Mouse (Mus musculus) hindbrain, embryonic 15.5 days (tissue): ENCODE data around the gene Slc1a2. TPM values are rescaled to one million over a fixed set of nuclear protein-coding genes. Genes with fewer than 3 reads are reported as not detected.

ENCODE experiments used
- ATAC-seq: fragments of 200-750 bp; cut with Nextera tagmentation; 2 replicates; pipeline ENCODE4 v1.8.0; 2017; ENCODE audit warnings: low read depth, moderate number of reproducible peaks, moderate TSS enrichment; ENCODE audit not compliant: low FRiP score
- H3K27ac ChIP-seq: fragments of 300-500 bp; sonication (generic); replicated peaks from 2 replicates; pipeline ENCODE4 v1.5.1; 2015; ENCODE audit warnings: mild to moderate bottlenecking, inconsistent platforms
- H3K27me3 ChIP-seq: fragments of 300-500 bp; sonication (generic); 2 replicates; pipeline ENCODE4 v1.6.1; 2015; ENCODE audit warnings: control low read depth, inconsistent platforms
- H3K36me3 ChIP-seq: fragments of 300-500 bp; sonication (generic); 2 replicates; pipeline ENCODE4 v1.6.1; 2015; ENCODE audit warnings: control low read depth, inconsistent platforms
- H3K4me1 ChIP-seq: fragments of 300-500 bp; sonication (generic); replicated peaks from 2 replicates; pipeline ENCODE4 v1.6.1; 2015; ENCODE audit warnings: control low read depth, inconsistent platforms
- H3K4me2 ChIP-seq: fragments of 300-500 bp; sonication (generic); 2 replicates; pipeline ENCODE4 v1.6.1; 2015; ENCODE audit warnings: moderate library complexity, mild to moderate bottlenecking, inconsistent platforms
- H3K4me3 ChIP-seq: fragments of 300-500 bp; sonication (generic); 2 replicates; pipeline ENCODE4 v1.5.1; 2015; ENCODE audit warnings: mild to moderate bottlenecking, inconsistent platforms
- H3K9ac ChIP-seq: fragments of 300-500 bp; sonication (generic); 2 replicates; pipeline ENCODE4 v1.6.1; 2015; ENCODE audit warnings: inconsistent platforms
- H3K9me3 ChIP-seq: fragments of 300-500 bp; sonication (generic); 2 replicates; pipeline ENCODE4 v1.6.1; 2016; ENCODE audit warnings: control low read depth, inconsistent platforms
- WGBS: fragments of 180-500 bp; shearing (Covaris S2); methylation state at CpG from one replicate; pipeline ENCODE4 v1.1.7; 2015; 5-methylcytosine and 5-hydroxymethylcytosine counted together
- polyA plus RNA-seq: library from polyadenylated mRNA; unstranded; fragments of >200 nt; fragmentation: Nextera tagmentation; extraction: Ambion mirVana; gene quantifications from 2 replicates; pipeline ENCODE4 v1.2.1, GENCODE M21; 2015

The Slc1a2 gene
- polyA plus RNA-seq, 1 experiment from 2014 or later, result 18.6 TPM

- Histone ChIP-seq H3K36me3 (peaks cover 20% of the 10 kb centered on the region), H3K27me3 (no peaks in the 10 kb centered on the region), H3K9me3 (no peaks in the 10 kb centered on the region), H3K4me2 (no peak overlapping the region), H3K27ac (no peak overlapping the region), H3K9ac (no peak overlapping the region), H3K4me1 (peaks cover 17% of the 10 kb centered on the region), H3K4me3 (no peak overlapping the region)
- no peak for ATAC-seq
- WGBS, result 87% methylated on average over 3 of the region's 3 CpGs
Observed at GRCm38 (mm10) chr2:102747758-102748157, 89.3 kb downstream of the Slc1a2 start.

DNA sequence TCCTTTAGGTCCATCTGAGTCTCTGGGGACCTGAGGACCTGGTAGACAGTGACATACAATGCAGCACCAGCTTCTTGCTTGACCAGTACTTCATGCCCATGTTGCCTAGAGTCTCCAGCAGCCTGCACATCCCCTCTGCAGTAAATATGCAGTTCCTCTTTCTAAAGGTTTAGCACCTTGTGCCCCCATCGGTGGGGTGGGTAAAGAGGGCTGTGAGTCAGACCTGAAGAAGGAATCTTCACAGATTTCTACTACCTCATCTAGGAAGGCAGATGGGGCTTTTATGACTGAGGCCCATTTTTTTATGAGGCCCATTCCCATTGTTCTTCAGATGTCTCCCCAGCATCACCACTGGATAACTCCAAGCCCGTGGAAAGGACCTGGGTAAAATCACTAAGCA lies 91.5 kb downstream of the Slc1a2 start:
- no peaks in the 10 kb centered on the region for H3K9me3 ChIP-seq
- H3K27ac ChIP-seq, result no peak overlapping the region
- no peak overlapping the region for H3K9ac ChIP-seq
- H3K36me3 ChIP-seq, result peaks cover 20% of the 10 kb centered on the region
- no peak for ATAC-seq
- H3K4me2 ChIP-seq, result no peak overlapping the region
- H3K4me3 ChIP-seq, result no peak overlapping the region
- WGBS, result 87% methylated on average over 2 of the region's 2 CpGs
- peaks cover 10% of the 10 kb centered on the region for H3K4me1 ChIP-seq
- H3K27me3 ChIP-seq, result no peaks in the 10 kb centered on the region

DNA sequence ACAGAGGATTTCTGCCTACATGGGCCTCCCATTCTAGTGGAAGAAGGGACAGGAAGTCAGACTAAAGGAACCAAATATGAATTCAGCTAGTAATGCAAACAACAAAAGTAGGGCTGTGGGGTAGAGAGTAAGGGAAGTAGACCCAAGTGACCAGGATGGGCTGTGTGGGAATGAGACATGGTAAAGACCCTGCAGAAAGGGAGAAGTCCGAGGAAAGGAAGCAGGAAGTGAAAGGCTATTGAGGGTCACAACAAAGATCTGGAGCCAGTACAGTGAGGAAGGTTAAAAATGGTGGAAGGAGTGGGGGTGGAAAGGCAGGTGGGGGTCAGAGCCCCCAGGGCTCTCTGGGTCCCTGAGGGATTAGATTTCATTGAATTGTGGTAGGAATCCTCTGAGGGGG lies 93.4 kb downstream of the Slc1a2 start:
- H3K4me1 ChIP-seq, result no peaks in the 10 kb centered on the region
- H3K4me3 ChIP-seq, result no peak overlapping the region
- no peaks in the 10 kb centered on the region for H3K27me3 ChIP-seq
- H3K36me3 ChIP-seq, result peaks cover 20% of the 10 kb centered on the region
- no peak overlapping the region for H3K4me2 ChIP-seq
- no peak for ATAC-seq
- H3K9me3 ChIP-seq, result no peaks in the 10 kb centered on the region
- 71% methylated on average over 1 of the region's 1 CpGs for WGBS
- H3K9ac ChIP-seq, result no peak overlapping the region
- H3K27ac ChIP-seq, result no peak overlapping the region

GRCm38 (mm10) chr2:102757241-102757860 lies 98.9 kb downstream of the Slc1a2 start:
- Histone ChIP-seq H3K9ac (no peak overlapping the region), H3K9me3 (no peaks in the 10 kb centered on the region), H3K4me1 (no peaks in the 10 kb centered on the region), H3K36me3 (peaks cover 6% of the 10 kb centered on the region; the same call in 1 of the 2 replicates), H3K27ac (no peak overlapping the region), H3K27me3 (no peaks in the 10 kb centered on the region), H3K4me3 (no peak overlapping the region), H3K4me2 (no peak overlapping the region)
- no peak for ATAC-seq
- WGBS, result 79% methylated on average over 5 of the region's 5 CpGs

DNA sequence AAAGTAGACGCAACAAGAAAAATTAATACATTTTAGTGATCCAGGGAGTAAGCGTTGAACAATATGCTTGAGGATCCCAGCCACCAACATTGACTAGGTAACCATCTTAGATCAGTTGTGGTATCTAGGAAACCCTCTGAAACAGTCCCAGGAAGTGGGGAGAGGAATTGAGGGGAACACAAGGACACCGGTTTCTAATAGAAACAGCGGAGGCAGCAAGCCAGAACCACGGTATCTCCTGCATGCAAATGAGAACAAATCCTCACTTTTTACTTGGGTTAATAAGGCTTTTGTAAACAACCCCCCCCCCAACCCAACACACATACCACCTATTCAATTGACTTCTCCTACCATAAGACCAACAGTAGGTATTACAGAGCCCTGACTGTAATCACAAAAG lies 101.0 kb downstream of the Slc1a2 start:
- Histone ChIP-seq H3K4me3 (no peak overlapping the region), H3K27ac (no peak overlapping the region), H3K36me3 (peaks cover 16% of the 10 kb centered on the region), H3K9ac (no peak overlapping the region), H3K4me1 (no peaks in the 10 kb centered on the region), H3K9me3 (no peaks in the 10 kb centered on the region), H3K27me3 (no peaks in the 10 kb centered on the region), H3K4me2 (no peak overlapping the region)
- 78% methylated on average over 5 of the region's 5 CpGs for WGBS
- no peak for ATAC-seq

DNA sequence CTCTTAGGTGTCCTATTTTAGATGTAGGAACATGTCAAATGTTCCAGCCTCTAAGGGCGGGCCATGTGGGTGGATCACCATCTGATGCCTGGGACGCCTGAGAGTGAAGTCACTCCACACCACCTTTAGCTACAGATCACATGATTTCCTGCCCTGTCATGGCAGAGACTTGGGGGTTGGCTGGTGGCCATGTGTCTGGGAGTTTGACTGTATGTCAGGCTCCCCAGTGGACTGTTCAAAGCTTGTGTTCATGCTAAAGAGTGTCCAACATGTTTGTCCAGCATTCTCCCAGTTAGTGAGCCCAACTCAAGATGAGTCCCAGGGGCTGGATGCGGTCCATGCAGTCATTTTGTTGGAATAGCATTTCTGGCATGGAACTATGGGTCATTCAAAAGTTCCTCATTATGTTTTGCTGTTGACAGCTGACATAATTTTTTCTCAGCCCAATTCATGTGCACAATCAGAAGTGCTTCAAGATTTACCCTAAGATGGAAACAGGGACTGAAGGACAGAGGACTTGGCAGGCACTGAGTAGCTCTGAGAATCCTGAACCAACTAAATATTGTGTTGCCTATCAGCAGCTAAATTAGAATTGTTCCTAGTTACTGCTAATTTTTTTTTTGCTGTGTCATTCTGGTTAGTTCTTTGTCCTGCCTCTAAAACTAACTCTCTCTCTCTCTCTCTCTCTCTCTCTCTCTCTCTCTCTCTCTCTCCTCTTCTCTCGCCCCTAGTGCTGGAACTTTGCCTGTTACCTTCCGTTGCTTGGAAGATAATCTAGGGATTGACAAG lies 102.0 kb downstream of the Slc1a2 start:
- Histone ChIP-seq H3K9me3 (no peaks in the 10 kb centered on the region), H3K4me3 (no peak overlapping the region), H3K36me3 (peaks cover 19% of the 10 kb centered on the region), H3K4me2 (no peak overlapping the region), H3K4me1 (no peaks in the 10 kb centered on the region), H3K9ac (no peak overlapping the region), H3K27ac (no peak overlapping the region), H3K27me3 (no peaks in the 10 kb centered on the region)
- 0 out of 2 replicates have a peak, but pooled peaks have one; percentile 8 for ATAC-seq
- WGBS, result 78% methylated on average over 5 of the region's 5 CpGs

- WGBS, result 83% methylated on average over 3 of the region's 3 CpGs
- Histone ChIP-seq H3K27ac (no peak overlapping the region), H3K9ac (no peak overlapping the region), H3K4me2 (no peak overlapping the region), H3K9me3 (no peaks in the 10 kb centered on the region), H3K4me1 (no peaks in the 10 kb centered on the region), H3K27me3 (no peaks in the 10 kb centered on the region), H3K4me3 (no peak overlapping the region), H3K36me3 (peaks cover 16% of the 10 kb centered on the region)
- no peak for ATAC-seq
Observed at GRCm38 (mm10) chr2:102763176-102763575, 104.7 kb downstream of the Slc1a2 start.

- Histone ChIP-seq H3K4me1 (no peaks in the 10 kb centered on the region), H3K27me3 (no peaks in the 10 kb centered on the region), H3K4me3 (no peak overlapping the region), H3K9ac (no peak overlapping the region), H3K4me2 (no peak overlapping the region), H3K27ac (no peak overlapping the region), H3K9me3 (no peaks in the 10 kb centered on the region), H3K36me3 (peaks cover 15% of the 10 kb centered on the region)
- 96% methylated on average over 2 of the region's 2 CpGs for WGBS
- ATAC-seq, result no peak
Observed at GRCm38 (mm10) chr2:102763991-102764390, 105.5 kb downstream of the Slc1a2 start.

GRCm38 (mm10) chr2:102764602-102765374 lies 106.3 kb downstream of the Slc1a2 start:
- H3K9me3 ChIP-seq, result no peaks in the 10 kb centered on the region
- no peak overlapping the region for H3K4me3 ChIP-seq
- WGBS, result 85% methylated on average over 8 of the region's 8 CpGs
- H3K4me2 ChIP-seq, result no peak overlapping the region
- no peak for ATAC-seq
- no peak overlapping the region for H3K27ac ChIP-seq
- no peaks in the 10 kb centered on the region for H3K4me1 ChIP-seq
- H3K27me3 ChIP-seq, result no peaks in the 10 kb centered on the region
- H3K9ac ChIP-seq, result no peak overlapping the region
- peaks cover 21% of the 10 kb centered on the region for H3K36me3 ChIP-seq

GRCm38 (mm10) chr2:102768267-102768666 lies 109.8 kb downstream of the Slc1a2 start:
- Histone ChIP-seq H3K27ac (no peak overlapping the region), H3K4me3 (no peak overlapping the region), H3K4me2 (no peak overlapping the region), H3K9me3 (no peaks in the 10 kb centered on the region), H3K9ac (no peak overlapping the region), H3K27me3 (no peaks in the 10 kb centered on the region), H3K36me3 (peaks cover 18% of the 10 kb centered on the region), H3K4me1 (no peaks in the 10 kb centered on the region)
- no peak for ATAC-seq
- 72% methylated on average over 3 of the region's 3 CpGs for WGBS

GRCm38 (mm10) chr2:102771304-102771703 lies 112.8 kb downstream of the Slc1a2 start:
- H3K27me3 ChIP-seq, result no peaks in the 10 kb centered on the region
- peaks cover 9% of the 10 kb centered on the region for H3K36me3 ChIP-seq
- H3K4me3 ChIP-seq, result no peak overlapping the region
- H3K4me1 ChIP-seq, result no peaks in the 10 kb centered on the region
- no peak overlapping the region for H3K27ac ChIP-seq
- no peak for ATAC-seq
- 89% methylated on average over 1 of the region's 1 CpGs for WGBS
- no peak overlapping the region for H3K9ac ChIP-seq
- H3K4me2 ChIP-seq, result no peak overlapping the region
- H3K9me3 ChIP-seq, result no peaks in the 10 kb centered on the region

- Histone ChIP-seq H3K4me2 (no peak overlapping the region), H3K4me3 (no peak overlapping the region), H3K4me1 (no peaks in the 10 kb centered on the region), H3K27ac (no peak overlapping the region), H3K27me3 (no peaks in the 10 kb centered on the region), H3K36me3 (peaks cover 10% of the 10 kb centered on the region), H3K9me3 (no peaks in the 10 kb centered on the region), H3K9ac (no peak overlapping the region)
- no peak for ATAC-seq
- WGBS, result 96% methylated on average over 5 of the region's 5 CpGs
Observed at GRCm38 (mm10) chr2:102772276-102772675, 113.8 kb downstream of the Slc1a2 start.
